9 mouse cellular contexts compared by ENCODE assay signal in the genomic region with DNA sequence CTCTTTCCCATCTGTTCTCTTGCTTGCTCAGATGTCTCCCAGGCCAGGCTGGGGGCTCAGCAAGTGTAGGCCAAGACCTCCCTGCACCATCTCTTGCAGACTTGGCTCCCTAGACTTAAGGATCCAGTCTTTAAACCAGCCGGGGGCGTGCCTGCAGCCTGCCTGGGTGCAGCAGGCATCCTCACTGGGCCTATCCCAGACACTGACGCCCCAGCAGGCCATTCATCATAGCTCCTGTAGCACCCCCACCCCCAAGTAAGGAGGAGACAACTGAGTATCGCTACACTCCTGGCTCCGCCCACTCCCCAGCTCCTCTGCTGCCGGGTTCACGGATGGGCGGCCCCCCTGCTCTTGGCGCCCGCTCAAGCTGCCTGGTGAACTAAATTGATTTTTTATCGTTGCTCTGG.
DNase-seq lines count a peak whose midpoint lies in the region; ATAC-seq lines count a peak whose summit lies in the region.
"Had no signal": no experiment of that assay in that cellular context is flagged by ENCODE, and none has a peak within 500 bp of the region (broad histone marks: within the 10 kb centered on the region; RNA-seq: fewer than 3 reads in every experiment).

No protein-coding gene starts in this region.

- H3K27me3 ChIP-seq in hindbrain, embryonic 11.5 days (ENCODE audit: control insufficient read depth, insufficient read depth, low read length) = no peaks in the 10 kb centered on the region; the same call in 1 of the 2 replicates

- H3K36me3 ChIP-seq in hindbrain, embryonic 11.5 days (ENCODE audit: control insufficient read depth, insufficient read depth, low read length) = no peaks in the 10 kb centered on the region

- 0 out of 2 replicates have a peak overlapping the region, but pooled peaks have one; percentile 43 for H3K9ac ChIP-seq in hindbrain, embryonic 11.5 days (ENCODE audit: low read depth, low read length)

- H3K27ac ChIP-seq in hindbrain, embryonic 11.5 days (ENCODE audit: low read depth, low read length) = peak overlapping the region; percentile 83

- peaks cover 23% of the 10 kb centered on the region for H3K4me1 ChIP-seq in hindbrain, embryonic 11.5 days (replicated peaks; ENCODE audit: control insufficient read depth, insufficient read depth, low read length)

- peak; percentile 91 for ATAC-seq in hindbrain, embryonic 11.5 days (ENCODE audit: low FRiP score)
- no peak for ATAC-seq in megakaryocyte, adult 5-6 weeks (ENCODE audit: poor library complexity, severe bottlenecking)

- WGBS in hindbrain, embryonic 11.5 days = under 1% methylated on average over 11 of the region's 11 CpGs

- 0 out of 2 replicates have a peak overlapping the region, but pooled peaks have one; percentile 4 for H3K4me3 ChIP-seq in hindbrain, embryonic 11.5 days (ENCODE audit: low read depth, low read length)
- H3K4me3 ChIP-seq: myocyte had no signal

- DNase-seq in Muller cell, postnatal 12 days (ENCODE audit: inconsistent ontology term) = peak; percentile 91
- peak; percentile 82 to 89 for DNase-seq in cerebellum, postnatal 10 days
- peak; percentile 62 to 66 for DNase-seq in frontal cortex, postnatal 10 days (ENCODE audit: low spot score in 2 of 2)
- DNase-seq in hindbrain, embryonic 11.5 days (ENCODE audit: low spot score) = peak; percentile 90
- DNase-seq in layer of hippocampus, adult 8-10 months (ENCODE audit: low spot score in 2 of 2) = peak; percentile 25 to 31
- peak; percentile 69 for DNase-seq in lung, postnatal 14 days
- peak; percentile 81 to 86 for DNase-seq in right cerebral cortex, postnatal 10 days (ENCODE audit: low spot score in 2 of 2)

- no peaks in the 10 kb centered on the region for H3K9me3 ChIP-seq in hindbrain, embryonic 11.5 days (ENCODE audit: control insufficient read depth, low read length)

- H3K4me2 ChIP-seq in hindbrain, embryonic 11.5 days (replicated peaks; ENCODE audit: low read depth, low read length) = peak overlapping the region; percentile 25

Comparison
In these comparisons a context has a peak if more than half of its experiments do, and no peak if none do; other contexts are left out.
1. DNase-seq: peak in every context shown above with its lines; median percentile 91 in Muller cell, postnatal 12 days; 90 in hindbrain, embryonic 11.5 days; 86 in cerebellum, postnatal 10 days; 84 in right cerebral cortex, postnatal 10 days; 69 in lung, postnatal 14 days; 64 in frontal cortex, postnatal 10 days; 28 in layer of hippocampus, adult 8-10 months.